Mouse (Mus musculus) midbrain, embryonic 16.5 days (tissue): Measurements from ENCODE around the gene Odf3. TPM values are rescaled to one million over a fixed set of nuclear protein-coding genes. Genes with fewer than 3 reads are reported as not detected.

ENCODE experiments used
- ATAC-seq: fragments of 200-750 bp; cut with Nextera tagmentation; 2 replicates; pipeline ENCODE4 v1.8.0; 2017; ENCODE audit warnings: moderate TSS enrichment
- H3K27ac ChIP-seq: fragments of 300-500 bp; sonication (generic); 2 replicates; pipeline ENCODE4 v1.5.1; 2014; ENCODE audit warnings: mild to moderate bottlenecking, low read length, mixed read lengths
- H3K27me3 ChIP-seq: fragments of 300-500 bp; sonication (generic); 2 replicates; pipeline ENCODE4 v1.6.1; 2014; ENCODE audit warnings: low read depth, low read length, mixed read lengths; ENCODE audit not compliant: control insufficient read depth, insufficient read depth
- H3K36me3 ChIP-seq: fragments of 300-500 bp; sonication (generic); 2 replicates; pipeline ENCODE4 v1.6.1; 2014; ENCODE audit warnings: mild to moderate bottlenecking, low read length, moderate library complexity, mixed read lengths; ENCODE audit not compliant: control insufficient read depth, insufficient read depth
- H3K4me1 ChIP-seq: fragments of 300-500 bp; sonication (generic); 2 replicates; pipeline ENCODE4 v1.6.1; 2014; ENCODE audit warnings: mild to moderate bottlenecking, low read length, mixed read lengths; ENCODE audit not compliant: control insufficient read depth, insufficient read depth
- H3K4me2 ChIP-seq: fragments of 300-500 bp; sonication (generic); 2 replicates; pipeline ENCODE4 v1.6.1; 2014; ENCODE audit warnings: mild to moderate bottlenecking, low read length, mixed read lengths
- H3K4me3 ChIP-seq: fragments of 300-500 bp; sonication (generic); 2 replicates; pipeline ENCODE4 v1.5.1; 2014; ENCODE audit warnings: low read depth, mild to moderate bottlenecking, low read length, moderate library complexity, mixed read lengths
- H3K9ac ChIP-seq: fragments of 300-500 bp; sonication (generic); 2 replicates; pipeline ENCODE4 v1.6.1; 2014; ENCODE audit warnings: low read depth, low read length, mixed read lengths
- H3K9me3 ChIP-seq: fragments of 300-500 bp; sonication (generic); replicated peaks from 2 replicates; pipeline ENCODE4 v1.6.1; 2014; ENCODE audit warnings: mild to moderate bottlenecking, low read length, mixed read lengths; ENCODE audit not compliant: control insufficient read depth, poor library complexity, severe bottlenecking
- WGBS: fragments of 180-500 bp; shearing (Covaris S2); extraction: QIAGEN DNeasy Blood & Tissue Kit; methylation state at CpG from one replicate; pipeline ENCODE4 v1.1.7; 2014; 5-methylcytosine and 5-hydroxymethylcytosine counted together
- polyA plus RNA-seq: library from polyadenylated mRNA; unstranded; fragments of >200 nt; fragmentation: Nextera tagmentation; extraction: Ambion mirVana; gene quantifications from 2 replicates; pipeline ENCODE4 v1.2.1, GENCODE M21; 2015

Odf3 gene
- polyA plus RNA-seq, 1 experiment from 2014 or later, result not detected

- no peak for ATAC-seq
- Histone ChIP-seq H3K4me1 (peaks cover 21% of the 10 kb centered on the region), H3K4me2 (no peak overlapping the region), H3K9ac (no peak overlapping the region), H3K9me3 (no peaks in the 10 kb centered on the region), H3K36me3 (peaks cover 19% of the 10 kb centered on the region), H3K4me3 (no peak overlapping the region), H3K27me3 (no peaks in the 10 kb centered on the region), H3K27ac (no peak overlapping the region)
- WGBS, result 97% methylated on average over 18 of the region's 18 CpGs
Measured at GRCm38 (mm10) chr7:140854483-140854882, 6.9 kb downstream of the Odf3 start.

GRCm38 (mm10) chr7:140855181-140855580, 7.6 kb downstream of the Odf3 start:
- peaks cover 21% of the 10 kb centered on the region for H3K36me3 ChIP-seq
- H3K4me1 ChIP-seq, result peaks cover 23% of the 10 kb centered on the region
- H3K9me3 ChIP-seq, result no peaks in the 10 kb centered on the region
- H3K27ac ChIP-seq, result no peak overlapping the region
- peak overlapping the region; percentile 90 for H3K9ac ChIP-seq
- peak overlapping the region; percentile 96 for H3K4me2 ChIP-seq
- 76% methylated on average over 9 of the region's 9 CpGs for WGBS
- H3K4me3 ChIP-seq, result peak overlapping the region; percentile 85
- ATAC-seq, result no peak
- H3K27me3 ChIP-seq, result no peaks in the 10 kb centered on the region

GRCm38 (mm10) chr7:140855860-140856784, 8.5 kb downstream of the Odf3 start, which contains the start of gene Gm45785:
Gm45785 (minus strand) TSS chr7:140856331.
- peak within 1 kb of the TSS; percentile 90 for H3K9ac ChIP-seq
- 1% methylated on average over 51 of the region's 51 CpGs for WGBS
- H3K36me3 ChIP-seq, result peaks cover 30% of the 10 kb centered on the region
- H3K4me2 ChIP-seq, result peak within 1 kb of the TSS; percentile 96
- peak within 1 kb of the TSS; percentile 85 for H3K4me3 ChIP-seq
- H3K27me3 ChIP-seq, result no peaks in the 10 kb centered on the region
- ATAC-seq, result peak; percentile 84
- H3K4me1 ChIP-seq, result peaks cover 23% of the 10 kb centered on the region
- peak within 1 kb of the TSS; percentile 94 for H3K27ac ChIP-seq
- no peaks in the 10 kb centered on the region for H3K9me3 ChIP-seq

- Histone ChIP-seq H3K4me3 (peak within 1 kb of the TSS; percentile 85), H3K4me2 (peak within 1 kb of the TSS; percentile 96), H3K27ac (peak within 1 kb of the TSS; percentile 94), H3K27me3 (no peaks in the 10 kb centered on the region), H3K9ac (peak within 1 kb of the TSS; percentile 90), H3K9me3 (no peaks in the 10 kb centered on the region), H3K4me1 (peaks cover 23% of the 10 kb centered on the region), H3K36me3 (peaks cover 30% of the 10 kb centered on the region)
- ATAC-seq, result peak; percentile 80
- under 1% methylated on average over 49 of the region's 50 CpGs for WGBS
Measured at GRCm38 (mm10) chr7:140856785-140857549, 9.4 kb downstream of the Odf3 start, which contains the start of gene Ric8a. Ric8a (plus strand) TSS chr7:140856957.

GRCm38 (mm10) chr7:140857550-140858505, 10.2 kb downstream of the Odf3 start, which contains the start of gene Bet1l:
Bet1l (minus strand) TSS chr7:140857577.
- peak; percentile 33 for ATAC-seq
- Histone ChIP-seq H3K9ac (peak within 1 kb of the TSS; percentile 90), H3K9me3 (no peaks in the 10 kb centered on the region), H3K27me3 (no peaks in the 10 kb centered on the region), H3K4me3 (peak within 1 kb of the TSS; percentile 85), H3K4me2 (peak within 1 kb of the TSS; percentile 96), H3K36me3 (peaks cover 35% of the 10 kb centered on the region), H3K4me1 (peaks cover 23% of the 10 kb centered on the region), H3K27ac (peak within 1 kb of the TSS; percentile 94)
- 39% methylated on average over 38 of the region's 40 CpGs for WGBS

- ATAC-seq, result no peak
- Histone ChIP-seq H3K9ac (no peak overlapping the region; the same call in 1 of the 2 replicates), H3K27me3 (no peaks in the 10 kb centered on the region), H3K4me1 (peaks cover 23% of the 10 kb centered on the region), H3K4me2 (peak overlapping the region; percentile 96), H3K27ac (no peak overlapping the region), H3K9me3 (no peaks in the 10 kb centered on the region), H3K4me3 (peak overlapping the region; percentile 85; the same call in 1 of the 2 replicates), H3K36me3 (peaks cover 37% of the 10 kb centered on the region)
- WGBS, result 97% methylated on average over 8 of the region's 8 CpGs
Measured at GRCm38 (mm10) chr7:140858746-140859145, 11.1 kb downstream of the Odf3 start.

GRCm38 (mm10) chr7:140859997-140860396, 12.4 kb downstream of the Odf3 start:
- H3K27me3 ChIP-seq, result no peaks in the 10 kb centered on the region
- no peak for ATAC-seq
- no peaks in the 10 kb centered on the region for H3K9me3 ChIP-seq
- H3K4me2 ChIP-seq, result no peak overlapping the region
- H3K4me3 ChIP-seq, result no peak overlapping the region
- H3K9ac ChIP-seq, result no peak overlapping the region
- H3K4me1 ChIP-seq, result peaks cover 23% of the 10 kb centered on the region
- no peak overlapping the region for H3K27ac ChIP-seq
- 63% methylated on average over 6 of the region's 6 CpGs for WGBS
- peaks cover 30% of the 10 kb centered on the region for H3K36me3 ChIP-seq

- no peaks in the 10 kb centered on the region for H3K27me3 ChIP-seq
- ATAC-seq, result no peak
- H3K36me3 ChIP-seq, result peaks cover 30% of the 10 kb centered on the region
- no peak overlapping the region for H3K4me3 ChIP-seq
- H3K4me2 ChIP-seq, result no peak overlapping the region
- peaks cover 16% of the 10 kb centered on the region for H3K4me1 ChIP-seq
- H3K27ac ChIP-seq, result no peak overlapping the region
- H3K9me3 ChIP-seq, result no peaks in the 10 kb centered on the region
- H3K9ac ChIP-seq, result no peak overlapping the region
- 89% methylated on average over 5 of the region's 5 CpGs for WGBS
Measured at GRCm38 (mm10) chr7:140860728-140861127, 13.1 kb downstream of the Odf3 start.
